Mouse (Mus musculus): ENCODE measurements around the gene Add3. TPM values are rescaled to one million over a fixed set of nuclear protein-coding genes. Genes with fewer than 3 reads are reported as not detected.

The Add3 gene
- polyA plus RNA-seq, 1 experiment from 2014 or later: 59.2 TPM

DNA sequence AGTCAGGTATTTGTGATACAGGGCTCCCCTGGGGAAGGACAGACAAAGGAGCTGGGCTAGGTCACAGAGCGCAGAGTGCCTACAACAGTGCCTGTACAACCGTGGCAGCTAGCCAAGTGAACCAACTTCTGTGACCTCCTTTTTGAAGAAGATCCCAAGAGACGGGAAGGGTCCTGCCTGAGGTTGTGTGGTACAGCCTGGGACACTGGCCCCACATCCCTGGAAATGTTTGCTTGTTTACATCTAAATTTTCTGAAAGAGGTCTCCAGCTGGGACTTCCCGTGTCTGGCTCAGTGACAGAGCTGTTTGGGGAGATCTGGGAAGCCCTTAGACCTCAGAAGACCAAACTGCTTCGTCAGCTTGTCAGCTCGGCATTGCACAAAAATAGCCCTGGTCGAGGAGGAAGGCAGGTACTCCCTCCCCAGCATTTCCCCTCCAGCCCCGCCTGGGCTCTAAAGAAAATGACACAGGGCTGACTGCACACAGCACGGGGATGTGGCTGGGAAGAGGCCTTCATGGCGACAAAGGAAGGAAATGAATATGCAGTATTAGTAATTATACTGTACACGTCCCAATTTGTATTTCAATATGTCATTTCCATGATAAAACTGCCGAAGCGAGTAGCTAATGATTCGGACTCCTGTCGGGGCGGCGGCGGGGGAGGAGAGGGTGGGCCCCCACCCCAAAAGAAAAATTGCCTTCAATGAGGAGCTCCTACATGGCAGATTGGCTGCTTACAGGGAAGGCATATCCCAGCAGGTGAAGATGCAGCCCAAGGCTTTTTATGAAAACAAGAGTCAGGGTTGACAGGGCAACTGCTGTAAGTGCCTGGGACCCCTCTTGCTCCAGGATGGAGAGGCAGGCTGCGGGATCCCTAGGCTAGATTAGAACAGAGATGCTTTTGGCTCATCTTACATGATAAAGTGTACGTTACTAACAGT, 144.3 kb downstream of the Add3 start:
- no peaks in the 10 kb centered on the region for H3K36me3 ChIP-seq (ENCODE audit: control insufficient read depth, insufficient read depth, low read length)
- WGBS: 45% methylated on average over 20 of the region's 20 CpGs
- H3K27ac ChIP-seq (ENCODE audit: low read depth, low read length): no peak overlapping the region
- H3K27me3 ChIP-seq (ENCODE audit: control insufficient read depth, insufficient read depth, low read length): no peaks in the 10 kb centered on the region
- H3K9ac ChIP-seq (ENCODE audit: low read length): no peak overlapping the region; the same call in 1 of the 2 replicates
- H3K9me3 ChIP-seq (ENCODE audit: control insufficient read depth, low read length): no peaks in the 10 kb centered on the region
- H3K4me2 ChIP-seq (ENCODE audit: low read depth): no peak overlapping the region
- H3K4me1 ChIP-seq (ENCODE audit: control insufficient read depth, insufficient read depth, low read length): peaks cover 3% of the 10 kb centered on the region; the same call in 1 of the 2 replicates
- no peak overlapping the region for H3K4me3 ChIP-seq (ENCODE audit: low read depth, low read length)
- ATAC-seq (ENCODE audit: insufficient read depth, low FRiP score, low TSS enrichment): no peak
- DNase-seq (ENCODE audit: low spot score): no peak

DNA sequence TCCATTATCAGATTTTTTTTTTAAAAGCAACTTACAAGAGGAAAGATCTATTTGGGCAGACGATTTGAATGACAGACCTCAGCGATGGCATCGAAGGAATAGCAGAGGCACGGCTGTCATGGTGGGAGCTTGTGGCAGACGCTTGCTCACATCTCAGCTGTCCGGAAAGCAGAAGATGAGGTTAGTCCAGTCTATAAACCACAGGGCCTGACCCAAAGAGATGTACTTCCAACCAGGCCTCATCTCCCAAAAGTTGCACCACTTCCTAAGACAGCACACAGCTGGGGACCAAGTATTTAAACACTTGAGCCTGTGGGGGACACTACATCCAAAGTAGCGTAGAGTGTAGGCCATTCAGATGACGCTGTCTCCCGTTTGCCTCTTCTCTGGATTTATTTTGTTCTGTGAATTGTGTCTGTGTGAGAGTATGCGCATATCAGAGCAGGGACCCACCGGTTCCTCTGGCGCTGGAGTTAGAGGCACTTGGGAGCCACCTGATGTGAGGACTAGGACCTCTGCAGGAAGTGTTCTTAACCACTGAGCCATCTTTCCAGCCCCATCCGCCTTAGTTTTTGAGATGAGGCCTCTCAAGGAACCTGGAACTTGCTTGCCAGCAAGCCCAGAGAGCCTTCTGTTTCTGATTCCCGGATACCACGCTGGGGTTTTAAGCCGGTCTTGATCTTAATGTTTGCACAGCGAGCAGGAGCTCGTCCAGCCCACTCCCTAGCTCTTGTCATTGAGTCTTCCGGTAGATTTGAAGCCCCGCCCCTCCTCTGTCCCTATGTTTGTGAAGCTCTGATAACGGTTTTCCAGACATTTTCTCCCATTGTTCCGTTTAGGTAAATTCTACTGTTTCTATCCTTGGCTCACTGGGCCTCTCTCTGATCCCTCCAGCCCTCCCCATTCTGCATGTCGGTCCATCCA, 156.3 kb downstream of the Add3 start:
- 75% methylated on average over 23 of the region's 23 CpGs for whole genome bisulfite sequencing
- H3K4me2 ChIP-seq (ENCODE audit: low read depth): no peak overlapping the region
- no peak overlapping the region for H3K27ac ChIP-seq (ENCODE audit: low read depth, low read length)
- H3K4me3 ChIP-seq (ENCODE audit: low read depth, low read length): no peak overlapping the region
- no peaks in the 10 kb centered on the region for H3K36me3 ChIP-seq (ENCODE audit: control insufficient read depth, insufficient read depth, low read length)
- ATAC-seq (ENCODE audit: insufficient read depth, low FRiP score, low TSS enrichment): no peak
- H3K9me3 ChIP-seq (ENCODE audit: control insufficient read depth, low read length): no peaks in the 10 kb centered on the region
- H3K4me1 ChIP-seq (ENCODE audit: control insufficient read depth, insufficient read depth, low read length): no peaks in the 10 kb centered on the region
- DNase-seq (ENCODE audit: low spot score): no peak
- no peaks in the 10 kb centered on the region for H3K27me3 ChIP-seq (ENCODE audit: control insufficient read depth, insufficient read depth, low read length)
- no peak overlapping the region for H3K9ac ChIP-seq (ENCODE audit: low read length)

Other genes with a start within 250 kb of the Add3 start
- 168 and 170 TPM in 2 replicates for gene Xpnpep1, start 100.2 kb upstream of the Add3 start, polyA plus RNA-seq (2014; fragmentation: Nextera tagmentation; extraction: Ambion mirVana)
- 56.4 and 58.4 TPM in 2 replicates for gene Mxi1, start 170.1 kb downstream of the Add3 start, polyA plus RNA-seq (2014; fragmentation: Nextera tagmentation; extraction: Ambion mirVana)
- gene Gm10197, start 231.3 kb downstream of the Add3 start, polyA plus RNA-seq (2014; fragmentation: Nextera tagmentation; extraction: Ambion mirVana): 7.2 TPM in 1 of 2 replicates, not detected in the other